Mouse (Mus musculus): ENCODE measurements around the gene Trabd2b.

- TF ChIP-seq CHD2 (IDR thresholded peaks at IDR 0.05; ENCODE audit: low read depth, low read length) (no peak), ZC3H11A (IDR thresholded peaks at IDR 0.05; ENCODE audit: borderline replicate concordance, low read depth, low read length) (no peak), MAFK (IDR thresholded peaks at IDR 0.05; ENCODE audit: insufficient read depth, low read depth, low read length) (no peak), ZNF384 (IDR thresholded peaks at IDR 0.05; ENCODE audit: low read depth, low read length) (no peak), HCFC1 (IDR thresholded peaks at IDR 0.05; ENCODE audit: borderline replicate concordance, insufficient read depth, low read length) (no peak)
Measured at GRCm38 (mm10) chr4:114650551-114650950, 244.0 kb downstream of the Trabd2b start.

All from ES-E14 (cell line).